Mouse (Mus musculus) erythroblast, adult 5-6 weeks (primary cell): ENCODE results near the gene Mical3. TPM values are rescaled to one million over a fixed set of nuclear protein-coding genes. Genes with fewer than 3 reads are reported as not detected.
A peak's percentile ranks its signal among the peaks of the same experiment; 100 is the strongest.

Experiments used
- ATAC-seq: replicated peaks from 2 replicates; pipeline ENCODE4 v1.8.0; 2016; ENCODE audit warnings: moderate number of reproducible peaks, mild to moderate bottlenecking, moderate TSS enrichment, inconsistent platforms; ENCODE audit not compliant: poor library complexity, low FRiP score, severe bottlenecking
- total RNA-seq, 2 experiments: library from RNA; stranded (forward) in 1 of 2; stranded (reverse) in 1 of 2; fragments of 150-400 nt in 1 of 2; fragments of 200-764, 138-1000 nt in 1 of 2; gene quantifications; 2 replicates each; pipeline versions ENCODE4 v1.2.3 to v1.2.4; 2015 to 2017; ENCODE audit warnings: low replicate concordance in 2 of 2

The Mical3 gene
- total RNA-seq, 2 experiments from 2014 or later = 99.0 to 133 TPM

DNA sequence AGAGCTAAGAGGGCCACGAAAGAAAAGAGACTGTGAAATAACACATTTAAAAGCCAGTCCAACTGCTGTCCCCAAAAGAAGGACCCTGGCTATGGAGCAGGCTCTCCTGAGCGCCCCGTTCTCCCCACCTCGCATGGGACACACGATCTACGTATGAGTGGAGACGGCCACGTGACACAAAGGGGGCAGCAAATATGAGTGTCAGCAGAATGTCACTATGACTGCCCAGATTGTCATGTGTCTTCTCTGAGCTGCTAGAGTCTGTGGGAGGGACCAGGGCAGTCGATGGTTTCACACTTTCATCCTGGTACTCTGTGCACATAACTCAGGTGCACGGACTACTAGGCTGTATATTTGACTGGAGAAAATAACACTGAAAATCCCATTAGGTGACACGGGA, 40.0 kb downstream of the Mical3 start:
- no peak for ATAC-seq

DNA sequence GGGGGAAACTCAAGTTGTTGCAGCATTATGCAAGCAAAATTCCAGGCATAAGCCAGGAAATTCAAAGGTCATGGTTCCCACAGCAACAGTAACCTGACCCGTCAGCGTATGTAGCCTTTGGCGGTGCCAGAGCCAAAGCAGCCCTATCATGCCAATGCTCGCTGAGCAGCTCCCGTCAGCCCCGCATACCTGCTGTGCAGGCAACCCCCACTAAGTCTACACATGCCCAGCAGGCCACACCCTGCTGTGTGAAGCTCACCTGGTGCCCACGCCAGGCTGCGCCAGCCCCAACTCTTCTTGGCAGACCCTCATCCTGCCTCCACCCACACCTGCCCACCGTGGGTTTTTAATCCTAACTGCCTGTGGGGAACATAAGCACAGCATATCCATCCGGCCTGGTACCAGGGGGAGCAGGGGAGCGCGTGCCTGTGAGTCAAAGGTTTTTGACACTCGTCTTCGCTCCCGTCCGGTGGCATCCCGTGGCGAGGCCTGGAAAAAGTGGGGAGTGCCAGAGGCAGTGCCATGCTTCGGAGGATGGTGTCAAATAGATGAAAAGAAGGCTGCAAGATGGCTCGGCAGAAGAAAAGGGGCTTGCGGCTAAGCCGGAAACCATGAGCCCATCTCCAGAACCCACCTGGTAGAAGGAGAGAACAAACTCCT, 43.1 kb downstream of the Mical3 start:
- no peak for ATAC-seq

DNA sequence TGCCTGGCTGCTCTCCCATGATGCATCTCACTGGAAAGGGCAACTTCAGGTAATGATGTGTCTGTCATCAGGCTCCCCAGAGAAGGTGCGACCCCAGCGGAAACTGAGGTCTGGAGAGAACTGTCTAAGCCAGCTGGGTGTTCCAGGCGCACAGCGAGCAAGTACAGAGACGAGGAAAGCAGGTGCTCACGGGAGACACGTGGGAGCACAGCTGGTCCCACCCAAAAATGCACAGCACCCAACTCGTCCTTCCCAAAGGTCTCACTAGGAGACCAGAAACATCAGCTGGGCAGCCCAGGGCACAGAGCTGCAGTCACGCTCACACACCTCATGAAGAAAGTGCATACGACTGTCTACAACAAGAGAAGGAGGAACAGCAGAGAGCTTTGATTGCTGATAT, 43.7 kb downstream of the Mical3 start:
- no peak for ATAC-seq

DNA sequence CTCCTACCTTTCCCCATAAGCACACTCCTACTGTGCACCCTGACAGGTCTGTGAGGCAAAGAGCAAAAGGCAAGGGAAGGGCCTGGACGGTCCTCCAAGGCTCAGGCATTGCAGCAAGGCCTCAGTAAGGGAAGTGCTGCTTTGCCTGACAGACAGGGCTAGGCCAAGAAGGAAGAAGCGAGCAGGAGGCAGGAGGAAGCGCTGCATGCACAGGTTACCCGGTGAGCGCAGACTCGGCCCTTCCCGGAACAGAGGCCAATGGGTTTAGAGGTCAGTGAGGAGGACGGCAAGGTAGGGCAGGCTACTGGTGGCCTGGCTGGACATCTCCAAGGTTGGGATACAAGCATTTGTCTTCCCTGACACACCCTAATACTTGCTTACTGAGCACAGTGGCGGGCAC, 44.6 kb downstream of the Mical3 start:
- ATAC-seq = no peak

DNA sequence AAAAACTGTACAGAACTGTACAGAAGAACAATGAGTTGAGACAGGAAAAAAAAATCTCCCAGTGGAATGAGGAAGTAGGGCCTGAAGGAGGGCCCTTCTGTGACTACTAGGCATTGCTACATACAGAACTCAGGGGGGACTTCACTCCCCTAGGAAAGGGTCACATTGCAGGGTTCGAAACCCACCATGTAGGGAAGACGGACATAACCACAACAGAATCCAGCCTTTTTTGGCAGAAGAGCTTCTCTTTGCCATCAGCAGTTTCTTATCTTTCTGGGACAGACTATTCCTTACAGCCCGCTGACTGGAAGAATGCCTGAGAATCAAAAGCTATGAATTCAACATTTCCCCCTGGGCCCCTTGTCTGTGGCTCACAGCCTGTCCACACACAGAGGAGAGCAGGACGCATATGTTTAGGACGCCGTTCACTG, 46.7 kb downstream of the Mical3 start:
- peak; percentile 71 for ATAC-seq

DNA sequence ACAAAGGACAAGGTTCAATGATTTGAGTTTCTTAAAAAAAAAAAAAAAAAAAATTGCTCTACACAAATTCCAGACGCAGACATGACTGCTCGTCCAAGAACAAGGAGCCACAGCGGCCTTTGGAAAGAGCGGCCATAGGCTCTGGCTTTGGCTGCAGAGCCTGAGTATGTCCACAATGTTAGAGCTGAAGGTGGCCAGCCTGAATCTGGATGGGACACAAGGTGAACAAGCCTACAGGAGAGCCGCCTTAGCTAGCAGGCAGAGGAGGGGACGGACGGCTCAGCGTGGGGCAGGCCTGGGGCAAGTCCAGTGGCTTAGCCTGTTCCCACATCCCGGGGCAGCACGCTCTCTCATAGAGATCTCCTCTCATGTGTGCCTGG, 48.7 kb downstream of the Mical3 start:
- ATAC-seq = no peak

DNA sequence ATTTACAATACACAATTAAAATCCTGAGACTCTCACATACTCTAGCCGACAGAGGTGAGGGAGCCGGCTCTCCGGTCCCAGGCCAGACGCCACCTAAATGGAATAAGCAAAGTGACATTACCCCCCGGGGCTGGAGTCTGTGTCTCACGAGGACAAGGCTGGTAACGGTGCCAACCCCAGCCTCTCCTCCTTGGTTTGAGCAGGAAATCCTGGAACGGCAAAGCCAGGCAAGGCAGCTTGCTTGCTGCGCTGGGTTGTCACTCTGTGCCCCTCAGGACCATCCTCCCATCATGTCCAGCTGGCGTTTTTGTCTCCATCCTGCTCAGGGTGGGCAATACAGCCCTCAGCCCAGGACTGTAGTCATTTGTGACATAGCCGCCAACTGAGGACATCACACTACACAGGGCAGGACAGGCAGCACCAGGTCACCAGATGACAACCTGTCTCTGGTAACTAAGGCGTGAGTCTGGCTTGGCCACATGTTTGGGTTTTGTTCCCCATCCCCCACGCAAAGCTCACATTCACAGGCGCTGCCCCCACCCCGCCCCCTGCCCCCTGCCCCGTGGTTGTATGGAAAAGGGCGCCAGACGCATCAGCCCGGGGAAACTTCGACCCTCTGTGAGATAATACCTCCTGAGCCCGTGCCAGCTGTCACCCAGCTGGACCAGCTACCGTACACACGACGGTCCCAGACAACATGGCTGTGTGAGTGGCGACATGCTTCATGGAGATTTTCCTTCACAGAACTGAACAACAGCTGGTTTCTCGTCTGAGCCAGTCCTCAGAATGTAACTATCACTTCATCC, 49.3 kb downstream of the Mical3 start:
- ATAC-seq = no peak

DNA sequence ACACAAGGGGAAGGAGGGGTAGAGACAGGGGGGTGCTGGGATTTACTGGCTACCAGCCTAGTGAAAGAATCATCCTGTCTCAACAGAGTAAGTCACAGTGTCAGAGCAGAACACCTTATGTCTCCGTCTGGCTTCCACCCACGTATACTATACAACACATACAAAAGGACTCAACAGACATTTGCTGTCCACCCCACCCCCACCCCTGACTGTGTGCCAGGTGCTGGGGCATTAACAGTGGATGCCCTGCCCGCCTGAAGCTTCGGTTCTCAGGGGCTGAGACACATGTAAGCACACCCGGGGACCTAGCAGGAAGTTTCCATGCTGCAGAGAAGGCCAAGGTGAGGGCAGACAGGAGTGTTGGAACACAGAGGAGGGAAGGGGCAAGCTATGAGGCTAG, 52.6 kb downstream of the Mical3 start:
- no peak for ATAC-seq

DNA sequence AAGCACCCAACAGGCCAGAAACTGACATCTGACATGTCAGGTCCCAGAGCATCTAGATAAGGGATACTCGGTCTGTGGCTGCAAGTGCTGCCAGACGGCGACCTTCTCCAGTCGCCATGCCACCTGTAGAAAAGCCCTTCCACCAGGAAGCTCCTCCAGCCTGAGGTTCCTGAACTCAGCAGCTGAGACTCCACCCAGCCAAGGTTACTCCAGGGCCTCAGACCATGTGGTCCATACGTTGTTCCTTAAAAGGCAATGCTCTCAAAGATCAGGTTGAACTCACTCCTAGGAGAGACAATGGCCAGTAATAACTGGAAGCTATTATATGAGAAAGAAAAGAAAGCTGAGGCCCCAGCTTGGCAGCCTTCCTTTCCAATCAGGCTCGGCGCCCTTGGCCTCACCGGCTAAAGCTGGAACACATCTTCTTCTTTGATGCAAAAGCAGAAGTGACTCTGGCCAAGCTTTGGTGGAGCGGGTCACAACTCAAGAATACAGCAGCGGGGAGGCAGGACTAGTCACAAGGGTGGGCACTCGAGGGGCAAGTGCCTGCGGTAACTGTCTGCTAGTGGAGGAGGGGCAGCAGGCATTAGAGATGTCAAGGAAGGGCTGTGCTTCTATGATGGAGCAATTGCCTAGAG, 53.8 kb downstream of the Mical3 start:
- no peak for ATAC-seq

DNA sequence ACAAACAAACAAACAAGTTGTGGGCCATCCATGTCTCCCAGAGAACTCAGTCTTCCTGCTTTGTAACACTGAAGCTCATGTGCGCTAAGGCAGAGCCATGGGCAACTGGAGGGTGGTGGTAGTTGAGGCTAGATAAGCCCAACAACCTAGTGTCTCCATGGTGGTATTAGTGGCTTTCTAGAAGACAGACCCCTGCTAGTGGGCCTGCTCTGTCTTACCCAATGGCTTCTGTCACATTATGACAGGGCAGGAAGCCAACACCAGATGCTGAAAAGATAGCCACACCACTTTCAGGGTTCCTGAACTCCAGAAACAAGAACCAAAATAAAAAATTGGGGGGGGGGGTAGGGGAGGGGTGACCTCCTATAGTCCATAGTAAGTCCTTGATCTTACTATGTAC, 55.0 kb downstream of the Mical3 start:
- ATAC-seq = no peak

DNA sequence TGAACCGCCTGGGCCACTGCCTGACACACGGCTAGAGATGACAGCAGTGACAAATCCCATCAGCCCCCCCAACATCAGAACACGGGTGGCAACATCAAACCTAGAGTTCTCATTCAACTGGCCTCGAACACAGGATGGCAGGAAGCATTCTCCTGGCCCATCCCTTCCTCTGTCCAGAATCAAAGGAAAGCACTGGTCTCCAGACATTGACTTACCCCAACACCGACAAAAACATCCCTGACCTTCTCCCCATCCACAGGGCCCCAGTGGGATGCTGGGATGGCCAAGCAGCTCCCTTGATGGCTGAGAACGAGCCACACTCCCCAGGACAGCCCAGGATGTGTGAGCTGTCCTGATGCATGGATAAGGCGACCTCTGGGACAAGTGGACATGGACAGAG, 57.5 kb downstream of the Mical3 start:
- no peak for ATAC-seq

DNA sequence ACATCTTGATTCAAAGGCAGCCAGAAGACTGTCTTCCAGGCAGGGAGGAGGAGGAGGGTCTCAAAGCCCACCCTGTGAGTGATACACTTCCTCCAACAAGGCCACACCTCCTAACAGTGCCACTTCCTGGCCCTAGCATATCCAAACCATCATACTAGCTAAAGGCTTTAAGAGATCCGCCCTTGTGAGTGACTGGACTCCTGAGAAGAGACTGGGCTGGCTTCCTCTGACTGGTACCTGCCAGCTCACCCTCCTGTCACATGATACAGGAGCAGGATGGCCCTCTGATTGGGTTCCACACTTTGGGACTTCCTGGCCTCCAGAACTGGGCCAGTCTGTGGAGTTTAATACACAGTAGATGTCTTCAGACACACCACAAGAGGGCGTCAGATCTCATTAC, 58.2 kb downstream of the Mical3 start:
- no peak for ATAC-seq

DNA sequence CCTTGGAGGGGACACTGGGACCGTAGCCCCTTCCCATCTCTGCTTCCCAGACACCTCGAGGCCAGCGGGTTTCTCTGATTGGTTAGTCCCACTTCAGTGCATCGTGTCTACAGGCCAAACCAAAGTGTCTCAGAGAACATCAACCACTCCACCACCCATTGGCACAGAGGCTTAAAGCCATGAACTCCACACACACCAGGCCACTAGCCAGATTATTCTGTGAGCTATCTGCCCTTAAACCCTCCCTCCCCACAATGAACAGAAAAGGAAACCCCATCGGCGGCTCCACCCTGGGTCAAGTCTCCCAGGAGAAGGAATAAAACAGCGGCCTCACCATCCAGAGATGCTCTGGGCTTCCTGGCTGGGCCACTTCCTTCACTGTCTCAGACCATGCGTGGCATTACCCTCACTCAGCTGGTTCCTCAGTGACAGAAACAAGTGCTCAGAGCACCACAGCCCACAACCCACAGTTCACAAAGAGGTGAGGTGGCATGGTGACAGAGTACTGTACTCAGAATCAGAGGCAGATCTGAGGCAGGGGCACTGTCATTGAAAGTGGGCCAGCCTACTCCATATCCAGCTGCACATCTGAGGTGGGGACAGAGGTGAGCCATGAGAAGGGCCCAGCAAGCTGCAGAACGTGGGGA, 60.1 kb downstream of the Mical3 start:
- ATAC-seq = no peak

DNA sequence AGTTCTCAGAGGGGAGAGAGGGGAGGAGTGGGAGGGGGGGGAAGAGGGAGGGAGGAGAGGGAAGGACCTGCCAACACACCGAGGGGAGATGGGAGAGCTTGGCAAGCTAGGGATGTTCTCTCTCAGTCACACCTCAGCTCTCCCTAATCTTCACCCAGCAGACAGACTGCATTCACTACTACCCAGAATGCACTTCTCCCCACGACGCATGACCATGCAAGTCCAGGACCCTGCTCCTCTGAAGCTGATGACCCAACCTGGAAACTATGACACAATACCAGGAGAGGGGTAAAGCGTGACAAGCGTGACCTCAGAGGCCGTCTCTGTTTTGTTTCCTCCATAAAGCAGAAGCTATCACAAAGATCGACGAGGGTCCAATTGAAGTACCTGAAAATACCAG, 61.6 kb downstream of the Mical3 start:
- ATAC-seq = peak; percentile 66

DNA sequence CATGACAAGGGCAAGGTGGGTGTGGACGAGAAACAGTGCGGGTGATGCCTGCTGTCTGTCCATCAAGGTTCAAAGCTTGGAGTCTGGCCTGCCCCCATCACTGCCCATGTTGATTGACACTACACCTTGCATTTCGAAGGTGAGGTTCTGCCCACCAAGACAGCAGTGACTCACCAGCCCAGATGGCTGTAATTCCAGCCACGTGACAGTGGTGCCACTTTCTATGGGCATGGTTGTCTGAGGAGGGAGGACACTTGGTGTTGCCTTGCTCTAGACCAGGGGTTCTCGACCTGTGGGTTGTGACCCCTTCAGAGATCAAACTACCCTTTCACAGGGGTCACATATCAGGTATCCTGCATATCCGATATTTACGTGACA, 62.7 kb downstream of the Mical3 start:
- ATAC-seq = no peak

DNA sequence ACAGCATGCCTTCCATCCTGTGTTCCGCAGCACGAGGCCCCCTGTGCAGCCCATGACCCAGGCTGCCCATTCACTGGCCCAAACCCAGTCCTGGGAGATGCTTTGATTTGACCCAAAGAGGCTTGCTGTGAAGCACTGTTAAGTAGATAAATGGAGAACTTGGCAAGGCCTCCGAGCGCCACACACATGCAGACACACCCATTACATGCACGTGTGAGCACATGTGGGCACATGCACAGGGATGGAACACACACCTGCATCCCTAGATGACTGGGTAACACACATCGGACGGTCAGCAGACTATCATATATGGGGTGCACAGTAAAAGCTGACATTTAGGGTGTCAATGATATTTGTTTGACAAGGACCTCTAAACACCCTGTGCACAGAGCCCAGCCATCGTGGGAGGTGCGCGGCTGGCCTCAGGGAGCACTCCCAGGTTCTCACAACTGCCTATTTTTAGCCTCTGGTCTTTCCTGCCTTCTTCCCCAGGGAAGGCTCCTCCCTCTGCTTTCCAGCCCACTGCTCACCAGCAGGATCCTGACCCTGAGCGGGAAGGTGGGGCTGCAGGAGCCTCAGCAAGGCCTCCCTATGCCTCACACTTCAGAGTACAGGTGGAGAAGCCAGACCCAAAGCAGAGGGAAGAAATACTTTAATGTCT, 63.2 kb downstream of the Mical3 start:
- ATAC-seq = no peak

DNA sequence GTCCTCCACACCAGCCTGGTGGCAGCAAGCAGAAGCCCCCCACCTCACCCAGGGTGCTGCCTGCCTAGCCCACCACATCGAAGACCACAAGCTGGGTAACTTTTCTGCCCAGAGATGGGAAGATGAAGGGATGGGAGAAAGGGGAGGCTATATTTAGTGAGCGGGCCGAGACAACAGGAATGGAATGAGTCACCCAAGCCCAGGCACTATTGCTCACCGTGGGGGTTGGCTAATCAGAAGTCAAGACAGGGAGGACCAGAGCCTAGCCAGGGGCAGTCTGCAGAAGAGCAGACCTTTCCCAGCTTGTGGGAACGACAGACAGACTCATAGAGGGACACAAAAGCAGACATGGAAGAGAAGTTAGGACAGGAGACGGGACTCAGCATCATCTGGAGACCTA, 64.0 kb downstream of the Mical3 start:
- no peak for ATAC-seq

DNA sequence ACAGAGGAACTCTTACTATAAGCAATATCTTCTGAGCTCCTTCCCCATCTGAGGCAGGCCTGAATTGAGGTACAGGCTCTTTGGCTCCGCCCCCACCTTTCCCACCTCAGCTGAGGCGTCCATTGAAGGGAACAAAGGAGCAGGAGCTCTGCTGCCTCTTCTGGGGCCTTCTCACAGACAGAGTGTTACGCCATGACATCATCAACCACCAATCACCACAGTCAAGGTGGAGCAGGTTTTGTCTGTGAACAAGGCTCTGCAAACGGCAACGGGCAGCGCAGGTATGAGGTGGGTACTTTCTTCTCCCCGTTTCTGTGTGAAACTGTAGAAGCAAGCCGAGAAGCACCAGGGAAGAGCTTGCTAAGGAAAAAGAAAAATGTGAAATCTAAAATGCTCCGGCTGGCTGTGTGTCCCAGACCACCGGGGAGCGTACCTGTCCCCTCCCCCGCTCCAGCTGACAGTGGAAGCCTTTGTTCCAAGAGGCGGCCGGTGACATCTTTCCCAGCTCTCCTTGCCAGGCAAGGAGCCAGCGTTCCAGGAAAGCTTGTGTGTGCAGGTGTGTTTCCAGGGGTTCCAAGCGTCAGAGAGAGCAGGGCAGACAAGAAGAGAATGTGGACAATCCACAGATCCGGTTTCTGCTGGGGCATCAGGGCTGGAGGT, 66.3 kb downstream of the Mical3 start:
- ATAC-seq = no peak

DNA sequence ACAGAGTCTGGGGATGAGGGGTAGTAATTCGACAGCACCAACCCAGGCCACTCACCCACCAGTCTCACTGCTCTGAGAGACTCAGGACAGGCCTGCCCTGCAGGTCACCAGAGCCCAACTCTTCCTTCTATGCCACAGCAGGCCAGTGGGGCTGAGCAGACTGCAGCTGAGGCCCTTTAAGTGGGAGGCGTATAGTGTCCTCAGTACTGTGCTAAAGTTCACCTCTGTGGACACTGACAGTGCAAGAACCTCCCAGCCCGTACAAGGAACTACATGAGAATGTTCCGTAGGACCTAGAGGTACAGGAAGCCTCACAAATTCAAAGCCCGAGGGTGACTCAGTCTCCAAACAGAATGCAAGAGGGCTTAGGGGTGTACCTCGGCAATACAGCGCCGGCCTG, 67.0 kb downstream of the Mical3 start:
- no peak for ATAC-seq
